Mouse (Mus musculus) gastrocnemius, postnatal 36 days (tissue): ENCODE measurements around the gene Tubgcp6. TPM values are rescaled to one million over a fixed set of nuclear protein-coding genes. Genes with fewer than 3 reads are reported as not detected.

Source experiments
- DNase-seq, 2 experiments: peaks; one replicate each; pipeline ENCODE4 v3.0.0; 2022
- intact Hi-C: fragments of 180-260 bp; cut with DNase I; formaldehyde crosslinking; loops from one replicate; pipeline ENCODE4 v1.15.1; 2025
- microRNA-seq, 2 experiments: library from miRNA; unstranded; fragments of <30 nt; microRNA quantifications; one replicate each; pipeline ENCODE4 v1.2.0; 2021
- total RNA-seq, 2 experiments: library from RNA; stranded (reverse); gene quantifications; 2 replicates each; pipeline ENCODE4 v1.2.3; 2021

Tubgcp6 gene
- total RNA-seq, 2 experiments from 2014 or later: 7.0 to 8.0 TPM

GRCm38 (mm10) chr15:89073993-89074603 is 48.8 kb downstream of the Tubgcp6 start:
- no peak for DNase-seq

GRCm38 (mm10) chr15:89070606-89071005 is 52.3 kb downstream of the Tubgcp6 start:
- no peak for DNase-seq
- intact Hi-C loops: no loop called here

More at GRCm38 (mm10) chr15:89073993-89074603, 48.8 kb downstream of the Tubgcp6 start:
- intact Hi-C loops: no loop called here

GRCm38 (mm10) chr15:89069336-89069840 is 53.5 kb downstream of the Tubgcp6 start:
- DNase-seq: no peak
- intact Hi-C loops: no loop called here

GRCm38 (mm10) chr15:89068226-89068625 is 54.7 kb downstream of the Tubgcp6 start:
- intact Hi-C loops: no loop called here
- no peak for DNase-seq

- intact Hi-C loops: no loop called here
- DNase-seq: no peak
These were observed 55.3 kb downstream of the Tubgcp6 start for GRCm38 (mm10) chr15:89067609-89068008.

- intact Hi-C loops: no loop called here
- DNase-seq: no peak
These were observed 58.0 kb downstream of the Tubgcp6 start for GRCm38 (mm10) chr15:89064891-89065290.

GRCm38 (mm10) chr15:89063536-89063935 is 59.4 kb downstream of the Tubgcp6 start:
- intact Hi-C loops: no loop called here
- no peak for DNase-seq

GRCm38 (mm10) chr15:89063001-89063400 is 59.9 kb downstream of the Tubgcp6 start:
- no peak for DNase-seq

GRCm38 (mm10) chr15:89062518-89062910 is 60.4 kb downstream of the Tubgcp6 start:
- DNase-seq: no peak
- intact Hi-C loops: no loop called here

More at GRCm38 (mm10) chr15:89063001-89063400, 59.9 kb downstream of the Tubgcp6 start:
- intact Hi-C loops: no loop called here

GRCm38 (mm10) chr15:89061761-89062517 is 61.0 kb downstream of the Tubgcp6 start:
- no peak for DNase-seq
- intact Hi-C loops: no loop called here

GRCm38 (mm10) chr15:89060811-89061460 is 62.0 kb downstream of the Tubgcp6 start:
- DNase-seq: no peak
- intact Hi-C loops: no loop called here

- no peak for DNase-seq
- intact Hi-C loops: no loop called here
These were observed 62.8 kb downstream of the Tubgcp6 start for GRCm38 (mm10) chr15:89060032-89060681.

GRCm38 (mm10) chr15:89059161-89059931 is 63.6 kb downstream of the Tubgcp6 start, which contains the start of gene Panx2:
TSS of gene Panx2 (plus strand) at chr15:89059734.
- intact Hi-C loops: no loop called here
- DNase-seq: no peak

GRCm38 (mm10) chr15:89058736-89059135 is 64.2 kb downstream of the Tubgcp6 start:
- no peak for DNase-seq
- intact Hi-C loops: no loop called here

- DNase-seq: no peak
- intact Hi-C loops: no loop called here
These were observed 68.2 kb downstream of the Tubgcp6 start for GRCm38 (mm10) chr15:89054666-89055065.

Small RNA genes within 50 kb of the gene (microRNA-seq; reads per million reads assigned to microRNA genes)
- gene Mir7118: 0 to 0.36 reads per million in 2 experiments

Other genes starting within 250 kb of the Tubgcp6 start
- not detected for gene Ttll8, start 168.7 kb downstream of the Tubgcp6 start, total RNA-seq
- not detected for gene Mlc1, start 144.1 kb downstream of the Tubgcp6 start, total RNA-seq
- not detected for gene Mov10l1, start 140.2 kb downstream of the Tubgcp6 start, total RNA-seq
- not detected for gene Panx2, start 63.4 kb downstream of the Tubgcp6 start, total RNA-seq
- 10 to 100 TPM; 29.5 to 29.7 TPM for gene Trabd, start 48.0 kb downstream of the Tubgcp6 start, total RNA-seq
- gene Selenoo, start 34.0 kb downstream of the Tubgcp6 start, total RNA-seq: 10 to 100 TPM; 12.5 to 14.4 TPM
- 1 to 10 TPM; 4.9 to 6.4 TPM for gene Hdac10, start 5.6 kb upstream of the Tubgcp6 start, total RNA-seq
- 100 to 1,000 TPM; 131 to 136 TPM for gene Mapk12, start 17.6 kb upstream of the Tubgcp6 start, total RNA-seq
- gene Mapk11, start 26.5 kb upstream of the Tubgcp6 start, total RNA-seq: 1 to 10 TPM in 1 of 2 experiments, under 1 TPM in 1; 0.79 to 1.1 TPM
- 1 to 10 TPM; 8.9 to 9.6 TPM for gene Plxnb2, start 57.7 kb upstream of the Tubgcp6 start, total RNA-seq
- gene Dennd6b, start 73.4 kb upstream of the Tubgcp6 start, total RNA-seq: 1 to 10 TPM; 7.6 to 9.0 TPM
- gene Ppp6r2, start 88.4 kb upstream of the Tubgcp6 start, total RNA-seq: 10 to 100 TPM; 81.0 to 85.9 TPM
- gene Sbf1, start 192.2 kb upstream of the Tubgcp6 start, total RNA-seq: 10 to 100 TPM; 62.0 to 62.1 TPM
- not detected for gene Adm2, start 199.6 kb upstream of the Tubgcp6 start, total RNA-seq
- gene Miox, start 211.3 kb upstream of the Tubgcp6 start, total RNA-seq: not detected
- 10 to 100 TPM; 12.0 to 12.6 TPM for gene Lmf2, start 232.5 kb upstream of the Tubgcp6 start, total RNA-seq
- gene Ncaph2, start 232.6 kb upstream of the Tubgcp6 start, total RNA-seq: 10 to 100 TPM; 36.7 to 43.0 TPM